Mouse (Mus musculus): ENCODE results near the gene Klra7. TPM values are rescaled to one million over a fixed set of nuclear protein-coding genes. Genes with fewer than 3 reads are reported as not detected.

Klra7 gene
- 2.9 TPM for polyA plus RNA-seq (2014; fragmentation: Illumina TruSeq; extraction: RNeasy Lipid Tissue Mini Kit (QIAGEN cat#74804); ENCODE audit: insufficient read depth, low read depth, low replicate concordance)

GRCm38 (mm10) chr6:130233222-130233621, at the start of gene Klra7:
TSS of gene Klra7 (minus strand) at chr6:130233322.

DNA sequence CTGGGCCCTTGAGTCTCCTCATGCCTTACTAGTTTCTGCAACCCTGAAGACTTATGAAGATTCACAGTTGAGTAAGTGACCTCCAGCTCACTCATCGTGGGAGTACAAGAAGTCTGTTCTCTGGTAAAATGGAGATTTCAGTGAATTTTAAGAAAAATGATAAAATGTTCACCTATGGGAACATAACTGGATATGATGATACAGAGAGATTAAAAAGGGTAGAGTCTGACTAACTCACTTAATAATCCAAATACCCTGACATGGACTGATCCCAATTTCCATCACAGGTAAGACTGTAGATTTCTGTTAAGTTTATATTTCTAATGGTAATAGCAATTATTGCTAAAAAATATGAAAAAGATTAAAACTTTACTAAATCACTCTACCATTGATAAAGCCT, 48.7 kb upstream of the Klra7 start, which contains the start of gene Klra10:
Gene Klra10, minus strand, starts transcription at position 101 of the 400 bp plus-strand sequence.

GRCm38 (mm10) chr6:130193012-130193411, 40.1 kb downstream of the Klra7 start, which contains the start of gene Klra9:
TSS of gene Klra9 (minus strand) at chr6:130193112.

Other genes with a start within 250 kb of the Klra7 start
- gene Klra6, start 206.4 kb downstream of the Klra7 start, polyA plus RNA-seq (2014; fragmentation: Illumina TruSeq; extraction: RNeasy Lipid Tissue Mini Kit (QIAGEN cat#74804); ENCODE audit: insufficient read depth, low read depth, low replicate concordance), result 0.44 TPM
- gene Klra4, start 166.1 kb downstream of the Klra7 start, polyA plus RNA-seq (2014; fragmentation: Illumina TruSeq; extraction: RNeasy Lipid Tissue Mini Kit (QIAGEN cat#74804); ENCODE audit: insufficient read depth, low read depth, low replicate concordance), result 4.2 TPM
- gene Klra8, start 103.4 kb downstream of the Klra7 start, polyA plus RNA-seq (2014; fragmentation: Illumina TruSeq; extraction: RNeasy Lipid Tissue Mini Kit (QIAGEN cat#74804); ENCODE audit: insufficient read depth, low read depth, low replicate concordance), result 6.9 TPM
- gene Klra9, start 40.2 kb downstream of the Klra7 start, polyA plus RNA-seq (2014; fragmentation: Illumina TruSeq; extraction: RNeasy Lipid Tissue Mini Kit (QIAGEN cat#74804); ENCODE audit: insufficient read depth, low read depth, low replicate concordance), result 4.4 TPM
- gene Klra10, start 48.6 kb upstream of the Klra7 start, polyA plus RNA-seq (2014; fragmentation: Illumina TruSeq; extraction: RNeasy Lipid Tissue Mini Kit (QIAGEN cat#74804); ENCODE audit: insufficient read depth, low read depth, low replicate concordance), result not detected
- 1.5 TPM for gene Klra3, start 104.3 kb upstream of the Klra7 start, polyA plus RNA-seq (2014; fragmentation: Illumina TruSeq; extraction: RNeasy Lipid Tissue Mini Kit (QIAGEN cat#74804); ENCODE audit: insufficient read depth, low read depth, low replicate concordance)
- 0.41 TPM for gene Klra1, start 153.6 kb upstream of the Klra7 start, polyA plus RNA-seq (2014; fragmentation: Illumina TruSeq; extraction: RNeasy Lipid Tissue Mini Kit (QIAGEN cat#74804); ENCODE audit: insufficient read depth, low read depth, low replicate concordance)